Mouse (Mus musculus) cerebellum, adult 11-12 months (tissue): ENCODE results near the gene Zbtb34.
A peak's percentile ranks its signal among the peaks of the same experiment; 100 is the strongest.

Experiments used
- DNase-seq: peaks from one replicate; pipeline ENCODE4 v3.0.0; 2022

The Zbtb34 gene

GRCm38 (mm10) chr2:33430771-33431699, at the start of gene Zbtb34:
TSS of gene Zbtb34 (minus strand) at chr2:33431324.
- DNase-seq: peak; percentile 53

GRCm38 (mm10) chr2:33477961-33478755, 47.0 kb upstream of the Zbtb34 start:
- no peak for DNase-seq

GRCm38 (mm10) chr2:33475961-33476360, 44.8 kb upstream of the Zbtb34 start:
- DNase-seq: no peak

- DNase-seq: peak; percentile 95
These were observed 37.5 kb upstream of the Zbtb34 start, which contains the start of gene Zbtb43 for GRCm38 (mm10) chr2:33468466-33469097. TSS of gene Zbtb43 (minus strand) at chr2:33468559.

- no peak for DNase-seq
These were observed 36.7 kb upstream of the Zbtb34 start for GRCm38 (mm10) chr2:33467546-33468465.

GRCm38 (mm10) chr2:33465966-33466365, 34.8 kb upstream of the Zbtb34 start:
- DNase-seq: no peak

GRCm38 (mm10) chr2:33465215-33465614, 34.1 kb upstream of the Zbtb34 start:
- no peak for DNase-seq

GRCm38 (mm10) chr2:33462066-33462465, 30.9 kb upstream of the Zbtb34 start:
- DNase-seq: no peak

GRCm38 (mm10) chr2:33461066-33461465, 29.9 kb upstream of the Zbtb34 start:
- no peak for DNase-seq

GRCm38 (mm10) chr2:33459660-33460059, 28.5 kb upstream of the Zbtb34 start:
- DNase-seq: no peak

- DNase-seq: no peak
These were observed 25.6 kb upstream of the Zbtb34 start for GRCm38 (mm10) chr2:33456696-33457095.

GRCm38 (mm10) chr2:33456242-33456641, 25.1 kb upstream of the Zbtb34 start:
- DNase-seq: no peak

- no peak for DNase-seq
These were observed 24.2 kb upstream of the Zbtb34 start for GRCm38 (mm10) chr2:33455350-33455749.

- DNase-seq: no peak
These were observed 23.7 kb upstream of the Zbtb34 start for GRCm38 (mm10) chr2:33454816-33455215.

GRCm38 (mm10) chr2:33453476-33453875, 22.4 kb upstream of the Zbtb34 start:
- DNase-seq: no peak

- no peak for DNase-seq
These were observed 21.6 kb upstream of the Zbtb34 start for GRCm38 (mm10) chr2:33452721-33453120.

GRCm38 (mm10) chr2:33452140-33452539, 21.0 kb upstream of the Zbtb34 start:
- DNase-seq: no peak

- DNase-seq: no peak
These were observed 20.2 kb upstream of the Zbtb34 start for GRCm38 (mm10) chr2:33451038-33451978.

GRCm38 (mm10) chr2:33449119-33449873, 18.2 kb upstream of the Zbtb34 start:
- DNase-seq: no peak

- DNase-seq: no peak
These were observed 15.7 kb upstream of the Zbtb34 start for GRCm38 (mm10) chr2:33446796-33447195.
